Mouse (Mus musculus): ENCODE results near the gene Capns1.

DNA sequence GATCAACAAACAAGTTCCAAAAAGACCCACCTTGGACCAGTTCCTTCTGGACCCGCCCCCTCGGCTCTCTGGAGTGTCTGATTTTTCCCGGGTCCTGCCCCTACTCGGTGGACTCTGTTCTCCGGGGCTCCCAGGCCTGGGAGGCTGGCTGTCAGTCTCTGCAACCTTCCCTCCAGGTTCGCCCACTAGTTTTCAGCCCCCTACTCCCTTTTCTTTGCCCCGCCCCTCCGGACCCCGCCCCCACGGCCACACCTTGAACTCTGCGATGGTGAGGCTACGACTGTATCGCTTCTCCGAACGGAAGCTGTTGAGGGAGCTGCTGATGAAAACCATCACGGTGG is 32.7 kb upstream of the Capns1 start:
- TF ChIP-seq POLR2A (IDR thresholded peaks at IDR 0.05; ENCODE audit: extremely low read depth, insufficient read depth, low read length), result no peak
- TF ChIP-seq CTCF (IDR thresholded peaks at IDR 0.05; ENCODE audit: low read depth, low read length), result no peak

Measured in liver, adult 2 months (tissue).